Mouse (Mus musculus) myocyte (in vitro differentiated cells): Measurements from ENCODE around the gene Tubb5. TPM values are rescaled to one million over a fixed set of nuclear protein-coding genes. Genes with fewer than 3 reads are reported as not detected.

Source experiments
- H3K27me3 ChIP-seq: one replicate; pipeline ENCODE4 v1.6.1; 2011; ENCODE audit not compliant: control insufficient read depth, insufficient read depth, insufficient read length
- H3K36me3 ChIP-seq: one replicate; pipeline ENCODE4 v1.6.1; 2011; ENCODE audit not compliant: control insufficient read depth, insufficient read depth
- H3K4me2 ChIP-seq: one replicate; pipeline ENCODE4 v1.6.1; 2011; ENCODE audit warnings: low read depth, control low read depth
- H3K4me3 ChIP-seq: one replicate; pipeline ENCODE4 v1.5.1; 2011; ENCODE audit warnings: mild to moderate bottlenecking, control low read depth, moderate library complexity
- H3K79me2 ChIP-seq: one replicate; pipeline ENCODE4 v1.6.1; 2011; ENCODE audit not compliant: control insufficient read depth, insufficient read depth
- H3ac ChIP-seq: one replicate; pipeline ENCODE4 v1.6.1; 2011; ENCODE audit not compliant: control insufficient read depth, insufficient read length
- CEBPB ChIP-seq: IDR thresholded peaks from 2 replicates; pipeline ENCODE4 v1.6.1; 2011; ENCODE audit warnings: mild to moderate bottlenecking, moderate library complexity; ENCODE audit not compliant: poor library complexity, insufficient read depth, severe bottlenecking
- E2F4 ChIP-seq: IDR thresholded peaks from one replicate; pipeline ENCODE4 v1.6.1; 2011; ENCODE audit warnings: mild to moderate bottlenecking, control low read depth, moderate library complexity; ENCODE audit not compliant: insufficient read depth
- MAX ChIP-seq: IDR thresholded peaks from one replicate; pipeline ENCODE4 v1.6.1; 2011; ENCODE audit warnings: low read depth, mild to moderate bottlenecking, control low read depth
- MYOD1 ChIP-seq, 3 experiments: IDR thresholded peaks; one replicate each; pipeline ENCODE4 v1.6.1; 2011; ENCODE audit warnings: control low read depth in 2 of 3, low read depth in 2 of 3, mild to moderate bottlenecking in 2 of 3, moderate library complexity in 1 of 3; ENCODE audit not compliant: insufficient read length in 2 of 3, control insufficient read depth in 1 of 3
- MYOG ChIP-seq, 3 experiments: IDR thresholded peaks; one replicate each; pipeline ENCODE4 v1.6.1; 2011; ENCODE audit warnings: control low read depth in 2 of 3, low read depth in 2 of 3, mild to moderate bottlenecking in 2 of 3; ENCODE audit not compliant: insufficient read length in 2 of 3, control insufficient read depth in 1 of 3, insufficient read depth in 1 of 3
- POLR2A ChIP-seq: IDR thresholded peaks from one replicate; pipeline ENCODE4 v1.6.1; 2011; ENCODE audit warnings: low read depth, mild to moderate bottlenecking, control low read depth, moderate library complexity; ENCODE audit not compliant: insufficient read length
- POLR2AphosphoS2 ChIP-seq: IDR thresholded peaks from one replicate; pipeline ENCODE4 v1.6.1; 2011; ENCODE audit warnings: low read depth, control low read depth; ENCODE audit not compliant: insufficient read length
- REST ChIP-seq: IDR thresholded peaks from one replicate; pipeline ENCODE4 v1.6.1; 2011; ENCODE audit warnings: mild to moderate bottlenecking, control low read depth, moderate library complexity; ENCODE audit not compliant: insufficient read depth, insufficient read length
- SRF ChIP-seq: IDR thresholded peaks from one replicate; pipeline ENCODE4 v1.6.1; 2011; ENCODE audit warnings: low read depth; ENCODE audit not compliant: control insufficient read depth, insufficient read length
- TCF12 ChIP-seq: IDR thresholded peaks from one replicate; pipeline ENCODE4 v1.6.1; 2011; ENCODE audit warnings: mild to moderate bottlenecking, control low read depth; ENCODE audit not compliant: poor library complexity, insufficient read depth, severe bottlenecking
- TCF3 ChIP-seq: IDR thresholded peaks from one replicate; pipeline ENCODE4 v1.6.1; 2011; ENCODE audit warnings: low read depth, control low read depth; ENCODE audit not compliant: insufficient read length
- USF1 ChIP-seq: IDR thresholded peaks from one replicate; pipeline ENCODE4 v1.6.1; 2011; ENCODE audit warnings: low read depth, mild to moderate bottlenecking, control low read depth, moderate library complexity
- polyA plus RNA-seq: library from polyadenylated mRNA; unstranded; fragments of >200 nt; fragmentation: generic; extraction: Trizol; gene quantifications from one replicate; pipeline ENCODE4 v1.2.1, GENCODE M21; 2012; ENCODE audit warnings: missing spikeins

Tubb5 gene
- polyA plus RNA-seq, 1 experiment = 692 TPM

DNA sequence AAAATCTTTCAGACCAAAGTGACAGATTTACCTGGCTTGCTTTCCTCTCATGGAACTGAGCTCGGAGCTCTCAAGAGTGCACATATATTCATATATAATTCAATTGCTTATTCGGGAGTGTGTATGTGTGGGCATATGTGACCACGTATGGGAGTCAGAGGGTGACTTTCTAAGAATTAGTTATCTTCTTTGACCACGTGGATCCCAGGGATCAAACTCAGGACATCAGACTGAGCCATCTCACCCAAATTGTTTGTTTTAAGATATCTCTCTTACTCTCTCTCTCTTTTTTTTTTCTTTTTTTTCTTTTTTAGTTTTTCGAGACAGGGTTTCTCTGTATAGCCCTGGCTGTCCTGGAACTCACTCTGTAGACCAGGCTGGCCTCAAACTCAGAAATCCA is 18.0 kb downstream of the Tubb5 start:
- Histone ChIP-seq H3ac (no peak overlapping the region), H3K27me3 (no peaks in the 10 kb centered on the region), H3K4me3 (no peak overlapping the region), H3K4me2 (peak overlapping the region; percentile 96), H3K79me2 (peaks cover 11% of the 10 kb centered on the region), H3K36me3 (no peaks in the 10 kb centered on the region)
- TF ChIP-seq SRF (no peak), USF1 (no peak)

DNA sequence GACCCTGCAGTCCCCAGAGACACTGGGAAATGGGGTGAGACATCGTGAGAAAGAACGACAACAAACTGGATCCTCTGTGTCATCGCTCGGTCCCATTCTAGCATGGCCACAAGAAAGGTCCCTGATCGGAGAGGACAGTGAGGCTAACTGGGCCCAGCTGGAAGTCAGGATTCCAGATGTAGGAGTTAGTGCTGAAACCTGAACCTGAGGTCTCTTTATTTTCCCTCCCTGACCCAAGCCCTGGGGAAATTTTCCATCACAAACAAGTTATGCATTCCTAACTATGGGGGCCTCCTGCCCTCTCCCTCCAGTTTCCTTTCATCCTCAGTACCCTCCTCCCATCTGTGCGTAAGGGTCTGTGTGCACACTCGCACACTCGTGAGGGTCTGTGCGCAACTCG is 20.9 kb downstream of the Tubb5 start:
- no peaks in the 10 kb centered on the region for H3K27me3 ChIP-seq
- H3K4me3 ChIP-seq = no peak overlapping the region
- H3ac ChIP-seq = no peak overlapping the region
- H3K79me2 ChIP-seq = peaks cover 7% of the 10 kb centered on the region
- no peaks in the 10 kb centered on the region for H3K36me3 ChIP-seq
- no peak overlapping the region for H3K4me2 ChIP-seq
- TF ChIP-seq TCF3 (no peak), USF1 (no peak), TCF12 (no peak), REST (no peak), CEBPB (no peak), POLR2AphosphoS2 (no peak), SRF (no peak), MYOG (IDR thresholded peaks at IDR 0.05; ENCODE audit: control insufficient read depth in 1 of 3, insufficient read depth in 1 of 3, insufficient read length in 2 of 3, low read depth in 2 of 3) (no peak), MYOD1 (IDR thresholded peaks at IDR 0.05; ENCODE audit: control insufficient read depth in 1 of 3, insufficient read length in 2 of 3, low read depth in 2 of 3) (no peak), E2F4 (no peak), MAX (no peak), POLR2A (no peak)

DNA sequence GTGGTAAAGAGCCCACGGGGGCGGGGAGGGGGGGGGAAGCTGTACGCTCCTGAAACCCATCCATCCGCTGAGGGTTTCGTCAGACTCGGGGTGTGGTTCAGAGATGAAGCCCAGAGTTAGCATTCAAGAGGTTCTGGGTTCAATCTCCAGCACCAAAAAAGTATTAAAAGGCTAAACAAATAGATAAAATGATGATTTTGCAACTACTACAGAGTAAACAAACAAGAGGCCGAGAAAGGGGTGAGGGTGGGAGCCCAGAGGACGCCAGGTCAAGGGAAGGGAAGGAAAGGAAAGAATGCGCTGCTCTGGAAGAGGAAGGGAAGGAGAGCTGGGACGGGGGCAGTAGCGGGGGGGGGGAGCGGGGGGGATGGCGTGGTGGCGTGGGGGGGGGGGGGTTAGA is 21.4 kb downstream of the Tubb5 start:
- no peak overlapping the region for H3K4me3 ChIP-seq
- H3ac ChIP-seq = no peak overlapping the region
- H3K79me2 ChIP-seq = peaks cover 1% of the 10 kb centered on the region
- H3K36me3 ChIP-seq = no peaks in the 10 kb centered on the region
- no peaks in the 10 kb centered on the region for H3K27me3 ChIP-seq
- H3K4me2 ChIP-seq = no peak overlapping the region
- TF ChIP-seq POLR2AphosphoS2 (no peak), MAX (no peak), MYOG (IDR thresholded peaks at IDR 0.05; ENCODE audit: control insufficient read depth in 1 of 3, insufficient read depth in 1 of 3, insufficient read length in 2 of 3, low read depth in 2 of 3) (no peak), MYOD1 (IDR thresholded peaks at IDR 0.05; ENCODE audit: control insufficient read depth in 1 of 3, insufficient read length in 2 of 3, low read depth in 2 of 3) (no peak)

DNA sequence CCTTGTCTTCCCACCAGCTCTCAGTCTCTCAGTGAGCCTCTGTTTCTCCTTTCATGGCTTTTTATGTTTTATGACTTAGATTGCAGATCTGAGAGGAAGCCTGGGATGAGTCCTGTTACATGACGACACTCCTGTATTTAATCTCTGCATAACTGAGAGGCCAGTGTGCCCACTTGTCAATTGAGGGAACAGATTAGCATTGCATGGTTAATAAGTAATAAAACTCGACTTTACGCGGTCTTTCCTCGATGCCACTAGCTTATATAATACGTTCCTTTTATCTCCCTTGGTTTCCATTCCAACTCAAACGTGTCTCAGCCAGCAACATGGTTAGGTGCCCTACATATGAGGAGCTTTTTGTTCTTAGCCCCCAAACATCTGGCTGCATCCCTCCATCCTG is 22.3 kb downstream of the Tubb5 start:
- H3K79me2 ChIP-seq = no peaks in the 10 kb centered on the region
- no peak overlapping the region for H3ac ChIP-seq
- H3K4me2 ChIP-seq = peak overlapping the region; percentile 3
- H3K27me3 ChIP-seq = no peaks in the 10 kb centered on the region
- TF ChIP-seq MYOG (IDR thresholded peaks at IDR 0.05; ENCODE audit: control insufficient read depth in 1 of 3, insufficient read depth in 1 of 3, insufficient read length in 2 of 3, low read depth in 2 of 3) = no peak
- no peaks in the 10 kb centered on the region for H3K36me3 ChIP-seq
- H3K4me3 ChIP-seq = no peak overlapping the region

DNA sequence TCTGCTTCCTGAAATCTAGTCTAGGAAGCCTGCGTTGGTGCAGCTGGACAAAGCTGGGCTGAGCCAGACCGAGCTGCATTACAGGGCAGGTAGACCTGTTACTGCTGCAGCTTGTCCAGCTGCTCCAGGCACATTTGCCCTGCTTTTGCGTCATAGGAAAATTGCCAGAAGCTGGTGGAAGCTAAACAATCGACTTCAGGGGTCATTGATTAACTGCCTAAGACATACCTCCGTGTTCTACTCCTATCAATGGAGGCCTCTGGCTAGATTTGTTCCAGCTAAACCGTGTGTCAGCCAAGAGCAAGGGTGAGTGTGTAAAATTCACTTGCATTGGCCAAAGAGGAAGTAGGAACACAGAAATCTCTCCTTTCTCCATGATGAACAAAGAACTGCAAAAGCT is 23.4 kb downstream of the Tubb5 start:
- no peaks in the 10 kb centered on the region for H3K36me3 ChIP-seq
- H3K4me3 ChIP-seq = no peak overlapping the region
- no peak overlapping the region for H3ac ChIP-seq
- no peaks in the 10 kb centered on the region for H3K27me3 ChIP-seq
- no peaks in the 10 kb centered on the region for H3K79me2 ChIP-seq
- TF ChIP-seq MYOD1 (IDR thresholded peaks at IDR 0.05; ENCODE audit: control insufficient read depth in 1 of 3, insufficient read length in 2 of 3, low read depth in 2 of 3) = no peak
- no peak for TF ChIP-seq POLR2A
- no peak overlapping the region for H3K4me2 ChIP-seq

DNA sequence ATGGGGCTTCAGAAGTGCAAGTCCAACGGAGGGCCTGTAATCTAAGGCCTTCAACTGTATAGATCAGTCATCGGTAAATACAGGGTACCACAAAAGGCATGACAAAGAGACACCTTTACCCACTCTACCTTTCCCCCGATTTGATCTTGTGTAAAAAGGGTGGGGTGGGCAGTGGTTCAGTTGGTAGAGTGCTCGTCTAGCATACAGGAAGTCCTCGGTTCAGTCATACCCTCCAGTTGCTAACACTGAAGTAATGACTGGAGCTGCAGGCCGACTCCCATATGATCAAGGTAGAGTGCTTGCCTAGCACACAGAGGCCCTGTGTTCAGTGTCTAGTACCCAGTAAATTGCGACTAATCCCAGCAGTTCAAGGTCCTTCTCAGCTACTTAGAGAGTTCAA is 24.5 kb downstream of the Tubb5 start:
- no peak overlapping the region for H3ac ChIP-seq
- H3K27me3 ChIP-seq = no peaks in the 10 kb centered on the region
- H3K79me2 ChIP-seq = no peaks in the 10 kb centered on the region
- H3K36me3 ChIP-seq = no peaks in the 10 kb centered on the region
- H3K4me3 ChIP-seq = peak overlapping the region; percentile 1
- TF ChIP-seq MYOG (IDR thresholded peaks at IDR 0.05; ENCODE audit: control insufficient read depth in 1 of 3, insufficient read depth in 1 of 3, insufficient read length in 2 of 3, low read depth in 2 of 3) = no peak
- TF ChIP-seq E2F4 = no peak
- no peak for TF ChIP-seq CEBPB
- TF ChIP-seq POLR2A = no peak
- no peak for TF ChIP-seq USF1
- no peak for TF ChIP-seq TCF12
- no peak for TF ChIP-seq POLR2AphosphoS2
- TF ChIP-seq REST = no peak
- no peak for TF ChIP-seq SRF
- TF ChIP-seq TCF3 = no peak
- TF ChIP-seq MYOD1 (IDR thresholded peaks at IDR 0.05; ENCODE audit: control insufficient read depth in 1 of 3, insufficient read length in 2 of 3, low read depth in 2 of 3) = no peak
- peak overlapping the region; percentile 80 for H3K4me2 ChIP-seq
